Mouse (Mus musculus) urinary bladder, adult 2 months (tissue): ENCODE data around the gene Atoh7. TPM values are rescaled to one million over a fixed set of nuclear protein-coding genes. Genes with fewer than 3 reads are reported as not detected.

Source experiments
- polyA plus RNA-seq: library from polyadenylated mRNA; depleted of rRNA; stranded (reverse); fragments of >200 nt; gene quantifications from 2 replicates; pipeline ENCODE4 v1.2.3, GENCODE M21; 2012; rRNA removed

Atoh7 gene
- polyA plus RNA-seq, 1 experiment = 0.06 TPM

Other genes with a start within 250 kb of the Atoh7 start
- 1.6 and 2.3 TPM in 2 replicates for gene Tet1, start 190.7 kb upstream of the Atoh7 start, polyA plus RNA-seq
- 18.3 and 22.9 TPM in 2 replicates for gene Slc25a16, start 179.0 kb upstream of the Atoh7 start, polyA plus RNA-seq
- gene Dna2, start 152.6 kb upstream of the Atoh7 start, polyA plus RNA-seq = 2.5 and 3.7 TPM in 2 replicates
- 10.9 and 12.9 TPM in 2 replicates for gene Rufy2, start 119.4 kb upstream of the Atoh7 start, polyA plus RNA-seq
- 55.0 and 73.1 TPM in 2 replicates for gene Hnrnph3, start 75.4 kb upstream of the Atoh7 start, polyA plus RNA-seq
- gene Pbld2, start 75.3 kb upstream of the Atoh7 start, polyA plus RNA-seq = 3.6 and 4.7 TPM in 2 replicates
- 4.4 and 4.6 TPM in 2 replicates for gene Pbld1, start 39.5 kb upstream of the Atoh7 start, polyA plus RNA-seq
- 1.8 and 3.2 TPM in 2 replicates for gene Mypn, start 104.3 kb downstream of the Atoh7 start, polyA plus RNA-seq
- 39.3 and 47.3 TPM in 2 replicates for gene Herc4, start 144.2 kb downstream of the Atoh7 start, polyA plus RNA-seq